Mouse (Mus musculus) stomach, postnatal 0 days (tissue): ENCODE measurements around the gene Ano3. TPM values are rescaled to one million over a fixed set of nuclear protein-coding genes. Genes with fewer than 3 reads are reported as not detected.

Experiments used
- ATAC-seq: fragments of 200-750 bp; cut with Nextera tagmentation; 2 replicates; pipeline ENCODE4 v1.8.0; 2017; ENCODE audit not compliant: low FRiP score, low TSS enrichment
- DNase-seq: peaks from one replicate; pipeline ENCODE4 v3.0.0-alpha.2; 2016; ENCODE audit warnings: low spot score
- H3K27ac ChIP-seq: fragments of 300-500 bp; sonication (generic); replicated peaks from 2 replicates; pipeline ENCODE4 v1.5.1; 2014; ENCODE audit warnings: mild to moderate bottlenecking, control low read depth
- H3K27me3 ChIP-seq: fragments of 300-500 bp; sonication (generic); 2 replicates; pipeline ENCODE4 v1.6.1; 2014; ENCODE audit warnings: low read length; ENCODE audit not compliant: control insufficient read depth, insufficient read depth
- H3K36me3 ChIP-seq: fragments of 300-500 bp; sonication (generic); 2 replicates; pipeline ENCODE4 v1.6.1; 2014; ENCODE audit warnings: low read length, mixed read lengths; ENCODE audit not compliant: control insufficient read depth, insufficient read depth
- H3K4me1 ChIP-seq: fragments of 300-500 bp; sonication (generic); replicated peaks from 2 replicates; pipeline ENCODE4 v1.6.1; 2014; ENCODE audit warnings: antibody characterized with exemption; ENCODE audit not compliant: control insufficient read depth, insufficient read depth
- H3K4me2 ChIP-seq: fragments of 300-500 bp; sonication (generic); replicated peaks from 2 replicates; pipeline ENCODE4 v1.6.1; 2014; ENCODE audit warnings: low read depth, mild to moderate bottlenecking, control low read depth, moderate library complexity
- H3K4me3 ChIP-seq: fragments of 300-500 bp; sonication (generic); 2 replicates; pipeline ENCODE4 v1.5.1; 2014; ENCODE audit warnings: low read depth, low read length, control low read depth
- H3K9ac ChIP-seq: fragments of 300-500 bp; sonication (generic); 2 replicates; pipeline ENCODE4 v1.6.1; 2014; ENCODE audit warnings: mild to moderate bottlenecking, low read length, control low read depth, mixed read lengths
- H3K9me3 ChIP-seq: fragments of 300-500 bp; sonication (generic); 2 replicates; pipeline ENCODE4 v1.6.1; 2016; ENCODE audit warnings: low read length; ENCODE audit not compliant: control insufficient read depth
- CTCF ChIP-seq: IDR thresholded peaks from 2 replicates; pipeline ENCODE4 v1.5.1; 2016; ENCODE audit warnings: antibody characterized with exemption, low read depth, mild to moderate bottlenecking, moderate library complexity
- EP300 ChIP-seq: optimal IDR thresholded peaks from 2 replicates; pipeline ENCODE3; 2016; ENCODE audit warnings: antibody characterized with exemption
- WGBS: fragments of 180-500 bp; shearing (Covaris S2); extraction: QIAGEN DNeasy Blood & Tissue Kit; methylation state at CpG from one replicate; pipeline ENCODE4 v1.1.7; 2014; 5-methylcytosine and 5-hydroxymethylcytosine counted together
- polyA plus RNA-seq: library from polyadenylated mRNA; unstranded; fragments of >200 nt; fragmentation: Nextera tagmentation; extraction: Ambion mirVana; gene quantifications from 2 replicates; pipeline ENCODE4 v1.2.1, GENCODE M21; 2015

Gene Ano3
- polyA plus RNA-seq, 1 experiment from 2014 or later: 0.16 TPM

DNA sequence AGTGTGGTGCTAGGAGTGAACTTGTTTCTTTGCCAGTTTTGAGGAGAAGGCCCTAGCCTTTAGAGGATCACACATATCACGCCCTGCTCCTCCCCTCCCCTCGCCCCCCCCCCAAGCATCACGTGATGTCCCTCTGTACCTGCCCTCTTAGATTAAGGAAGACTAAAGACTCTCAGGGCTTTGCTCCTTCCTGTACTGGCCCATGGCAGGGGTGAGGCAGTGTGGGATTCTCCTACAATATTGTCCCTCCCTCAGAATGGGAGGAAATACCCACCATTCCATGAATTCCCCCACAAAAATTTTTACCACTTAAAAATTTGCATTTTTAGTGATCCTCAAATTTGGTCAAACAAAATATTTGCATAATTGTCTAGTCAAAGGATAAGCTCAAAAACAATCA is 85.1 kb downstream of the Ano3 start:
- H3K4me2 ChIP-seq: no peak overlapping the region
- DNase-seq: no peak
- 47% methylated on average over 3 of the region's 3 CpGs for WGBS

DNA sequence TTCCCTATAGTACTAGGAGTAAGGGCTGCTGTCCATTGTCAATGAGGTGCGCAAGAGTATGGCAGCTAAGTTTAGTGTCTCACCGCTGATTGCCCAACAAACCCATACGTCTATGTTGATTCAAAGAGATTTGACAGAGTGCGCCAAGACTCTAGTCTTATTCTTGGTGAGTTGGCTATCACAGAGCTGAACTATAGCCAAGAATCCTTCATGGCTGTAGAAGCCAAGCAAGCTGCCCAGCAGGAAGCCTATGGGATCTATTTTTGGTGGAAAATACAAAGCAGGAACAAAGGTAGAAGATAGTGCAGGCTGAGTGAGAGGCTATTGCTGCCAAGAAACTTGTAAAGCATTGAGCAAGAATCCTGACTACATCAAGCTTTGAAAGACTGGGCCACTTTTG is 87.3 kb downstream of the Ano3 start:
- TF ChIP-seq EP300 (no peak), CTCF (no peak)
- Histone ChIP-seq H3K27me3 (no peaks in the 10 kb centered on the region), H3K27ac (no peak overlapping the region), H3K9ac (no peak overlapping the region), H3K9me3 (no peaks in the 10 kb centered on the region), H3K36me3 (no peaks in the 10 kb centered on the region), H3K4me3 (no peak overlapping the region), H3K4me1 (no peaks in the 10 kb centered on the region), H3K4me2 (no peak overlapping the region)
- DNase-seq (no peak), ATAC-seq (no peak)
- 90% methylated on average over 4 of the region's 4 CpGs for WGBS

More for the DNA sequence above, 85.1 kb downstream of the Ano3 start:
- Histone ChIP-seq H3K4me3 (no peak overlapping the region), H3K27me3 (no peaks in the 10 kb centered on the region), H3K9ac (no peak overlapping the region), H3K4me1 (no peaks in the 10 kb centered on the region), H3K36me3 (no peaks in the 10 kb centered on the region), H3K9me3 (no peaks in the 10 kb centered on the region), H3K27ac (no peak overlapping the region)
- TF ChIP-seq CTCF: no peak
- ATAC-seq: no peak

DNA sequence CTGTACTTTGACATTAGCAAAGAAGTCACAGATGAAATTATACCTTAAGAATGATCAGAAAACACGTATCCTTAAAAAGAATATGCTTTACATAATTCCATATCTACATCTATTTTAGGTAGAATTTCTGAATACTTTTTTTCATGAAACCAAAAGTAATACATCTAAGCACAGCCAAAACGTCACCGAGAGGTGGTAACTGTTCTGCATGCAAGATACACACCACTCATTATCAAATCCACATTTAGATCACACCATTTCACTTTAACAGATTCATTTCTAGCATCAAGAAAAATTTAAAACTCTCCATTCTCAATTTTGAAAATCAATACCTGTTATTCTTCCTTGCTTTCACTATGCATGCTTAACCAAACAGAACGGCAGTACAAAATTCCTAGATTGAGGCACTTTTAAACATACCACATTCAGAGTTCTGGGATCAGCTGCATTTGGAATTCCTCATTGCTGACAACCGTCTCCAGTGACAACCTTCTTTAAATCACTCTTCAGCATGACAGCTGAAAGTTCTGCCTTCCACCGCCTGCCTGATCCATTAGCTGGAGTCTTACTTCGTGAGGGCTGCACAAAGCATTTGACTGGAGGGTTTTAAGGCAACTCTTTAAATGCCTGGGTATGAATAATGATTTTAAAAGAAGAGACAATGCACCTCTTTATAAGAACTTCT is 111.0 kb downstream of the Ano3 start:
- Histone ChIP-seq H3K4me1 (no peaks in the 10 kb centered on the region), H3K27ac (no peak overlapping the region), H3K9me3 (no peaks in the 10 kb centered on the region), H3K9ac (no peak overlapping the region), H3K4me3 (no peak overlapping the region), H3K27me3 (no peaks in the 10 kb centered on the region), H3K4me2 (no peak overlapping the region), H3K36me3 (no peaks in the 10 kb centered on the region)
- ATAC-seq (no peak), DNase-seq (no peak)
- TF ChIP-seq EP300: no peak
- no peak for TF ChIP-seq CTCF
- WGBS: 44% methylated on average over 7 of the region's 7 CpGs

DNA sequence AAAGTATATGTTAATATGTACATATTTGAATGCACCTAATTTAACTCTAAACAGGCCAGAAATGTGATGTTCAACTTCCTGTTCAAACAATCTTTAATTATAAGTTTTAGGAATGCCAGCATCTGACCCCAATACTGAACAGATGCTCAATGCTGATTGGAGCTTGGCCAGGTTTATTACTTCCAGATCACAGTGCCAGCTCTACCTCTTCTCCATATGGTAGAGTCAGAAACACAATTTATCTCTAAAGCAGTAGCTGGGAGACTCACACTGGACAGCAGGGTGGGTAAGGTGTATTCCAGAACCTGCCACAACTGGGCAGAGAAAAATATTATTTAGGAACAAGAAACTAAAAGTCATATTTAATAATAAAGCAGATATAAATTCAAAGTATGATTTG is 134.5 kb downstream of the Ano3 start:
- Histone ChIP-seq H3K4me2 (no peak overlapping the region), H3K27ac (no peak overlapping the region), H3K4me3 (no peak overlapping the region), H3K9ac (no peak overlapping the region), H3K9me3 (no peaks in the 10 kb centered on the region), H3K4me1 (no peaks in the 10 kb centered on the region), H3K36me3 (no peaks in the 10 kb centered on the region), H3K27me3 (no peaks in the 10 kb centered on the region)
- ATAC-seq (no peak), DNase-seq (no peak)
- TF ChIP-seq CTCF (no peak), EP300 (no peak)

DNA sequence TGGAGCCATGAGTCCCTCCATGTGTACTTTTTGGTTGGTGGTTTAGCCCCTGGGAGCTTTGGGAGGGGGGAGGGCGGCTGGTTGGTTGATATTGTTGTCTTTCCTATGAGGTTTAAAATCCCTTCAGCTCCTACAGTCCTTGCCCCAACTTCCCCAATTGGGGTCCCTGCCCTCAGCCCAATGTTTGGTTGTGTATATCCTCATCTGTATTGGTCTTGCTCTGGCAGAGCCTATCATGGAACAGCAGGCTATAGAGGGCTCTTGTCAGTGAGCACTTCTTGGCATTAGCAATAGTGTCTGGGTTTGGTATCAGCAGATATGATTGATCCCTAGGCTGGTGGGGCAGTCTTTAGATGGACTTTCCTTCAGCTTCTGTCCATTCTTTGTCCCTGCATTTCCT is 135.8 kb downstream of the Ano3 start:
- Histone ChIP-seq H3K9ac (no peak overlapping the region), H3K4me2 (no peak overlapping the region), H3K9me3 (no peaks in the 10 kb centered on the region), H3K4me1 (no peaks in the 10 kb centered on the region), H3K36me3 (no peaks in the 10 kb centered on the region), H3K27ac (no peak overlapping the region), H3K4me3 (no peak overlapping the region), H3K27me3 (no peaks in the 10 kb centered on the region)
- ATAC-seq (no peak), DNase-seq (no peak)
- WGBS: 80% methylated on average over 1 of the region's 1 CpGs
- TF ChIP-seq CTCF: no peak
- TF ChIP-seq EP300: no peak

DNA sequence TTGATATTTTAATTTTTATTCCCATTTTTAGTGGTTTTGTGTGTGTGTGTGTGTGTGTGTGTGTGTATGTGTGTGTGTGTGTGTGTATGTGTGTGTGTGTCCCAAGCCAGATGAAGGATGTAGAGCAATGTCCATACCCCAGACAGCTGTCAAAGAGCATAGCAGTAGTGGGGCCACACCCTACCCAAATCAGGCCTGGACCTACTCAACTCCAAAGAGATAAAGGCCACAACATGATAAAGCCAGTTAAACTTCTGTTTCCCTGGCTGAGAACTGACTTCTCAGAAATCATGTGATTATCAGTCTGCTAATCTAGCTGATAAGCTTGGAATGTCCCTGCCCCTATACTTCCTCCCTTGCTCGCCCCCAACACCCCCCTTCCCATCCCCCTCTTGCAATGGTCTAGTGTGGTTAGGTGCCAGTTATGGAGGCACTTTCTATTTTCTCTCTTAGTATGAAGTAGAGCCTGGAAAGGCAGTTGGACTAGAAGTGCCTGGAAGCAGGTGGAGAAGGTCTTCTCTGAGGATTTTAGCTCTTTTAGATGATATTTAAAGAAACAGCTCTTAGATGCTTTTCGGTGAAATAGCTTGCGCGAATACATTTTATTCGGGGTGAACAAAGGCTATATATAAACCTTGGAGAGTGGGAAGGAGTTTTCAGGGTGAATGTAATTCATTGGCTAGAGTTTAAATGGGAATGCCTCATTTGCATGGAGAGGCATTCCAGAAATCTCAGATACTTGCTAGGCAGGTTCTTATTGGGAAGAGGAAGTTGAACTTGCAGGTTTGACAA is 144.2 kb downstream of the Ano3 start:
- Histone ChIP-seq H3K36me3 (no peaks in the 10 kb centered on the region), H3K9ac (no peak overlapping the region), H3K4me1 (no peaks in the 10 kb centered on the region), H3K4me3 (no peak overlapping the region), H3K4me2 (no peak overlapping the region), H3K27ac (no peak overlapping the region), H3K9me3 (no peaks in the 10 kb centered on the region), H3K27me3 (no peaks in the 10 kb centered on the region)
- TF ChIP-seq CTCF (no peak), EP300 (no peak)
- WGBS: 70% methylated on average over 5 of the region's 5 CpGs
- DNase-seq (no peak), ATAC-seq (no peak)
